Mouse (Mus musculus): Measurements from ENCODE around the gene Gm6899. TPM values are rescaled to one million over a fixed set of nuclear protein-coding genes. Genes with fewer than 3 reads are reported as not detected.

Gene Gm6899
- total RNA-seq, 2 experiments from 2014 or later = not detected

DNA sequence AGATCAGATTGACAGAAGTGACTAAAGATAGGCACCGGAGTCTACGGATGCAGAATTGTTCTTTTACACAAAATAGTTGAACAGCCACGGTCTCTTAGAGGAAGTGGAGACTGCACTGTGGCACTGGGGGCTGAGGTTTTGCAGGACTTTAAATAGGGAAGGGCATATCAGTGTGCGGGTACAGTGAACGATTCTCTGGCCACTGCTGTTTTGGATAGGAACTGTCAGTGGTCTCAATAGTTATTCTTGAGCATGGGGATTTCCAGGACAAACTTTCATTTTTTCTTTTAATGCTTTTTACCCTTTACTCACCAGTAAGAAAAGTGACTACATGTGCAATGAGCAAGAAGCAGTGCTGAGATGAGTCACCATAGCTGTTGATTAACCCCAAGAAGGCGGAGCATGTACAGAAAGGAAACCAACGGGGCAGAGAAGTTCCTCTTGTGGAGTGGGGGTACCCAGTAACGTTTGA lies 47.3 kb downstream of the Gm6899 start:
- peak in 1 of 2 experiments; percentile 9 for DNase-seq (ENCODE audit: low spot score in 2 of 2)

DNA sequence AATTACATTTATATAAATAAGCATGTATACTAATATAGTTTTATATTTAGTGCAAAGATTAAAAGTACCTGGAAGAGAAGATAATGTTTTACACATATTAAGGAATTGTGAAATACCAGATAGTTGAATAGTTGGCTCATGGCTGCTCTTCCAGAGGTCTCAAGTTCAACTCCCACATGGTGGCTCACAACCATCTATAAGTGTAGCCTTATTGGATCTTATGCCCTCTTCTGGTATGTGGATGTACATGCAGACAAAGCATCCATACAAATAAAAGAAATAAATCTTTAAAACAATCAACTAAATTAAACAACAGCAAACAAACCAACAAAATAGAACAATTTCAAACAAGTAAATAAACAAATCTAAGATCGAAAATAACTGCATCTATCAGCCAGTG lies 49.1 kb downstream of the Gm6899 start:
- no peak for DNase-seq (ENCODE audit: low spot score in 2 of 2)

Other genes with a start within 250 kb of the Gm6899 start
- gene Fancl, start 207.1 kb upstream of the Gm6899 start, total RNA-seq (2021) = 10 to 100 TPM in 1 of 2 experiments, 1 to 10 TPM in 1; 7.9 to 11.2 TPM
- 1 to 10 TPM; 3.1 to 4.0 TPM for gene Vrk2, start 758 bp downstream of the Gm6899 start, total RNA-seq (2021)